21 mouse cellular contexts compared by ENCODE assay signal in the genomic region with DNA sequence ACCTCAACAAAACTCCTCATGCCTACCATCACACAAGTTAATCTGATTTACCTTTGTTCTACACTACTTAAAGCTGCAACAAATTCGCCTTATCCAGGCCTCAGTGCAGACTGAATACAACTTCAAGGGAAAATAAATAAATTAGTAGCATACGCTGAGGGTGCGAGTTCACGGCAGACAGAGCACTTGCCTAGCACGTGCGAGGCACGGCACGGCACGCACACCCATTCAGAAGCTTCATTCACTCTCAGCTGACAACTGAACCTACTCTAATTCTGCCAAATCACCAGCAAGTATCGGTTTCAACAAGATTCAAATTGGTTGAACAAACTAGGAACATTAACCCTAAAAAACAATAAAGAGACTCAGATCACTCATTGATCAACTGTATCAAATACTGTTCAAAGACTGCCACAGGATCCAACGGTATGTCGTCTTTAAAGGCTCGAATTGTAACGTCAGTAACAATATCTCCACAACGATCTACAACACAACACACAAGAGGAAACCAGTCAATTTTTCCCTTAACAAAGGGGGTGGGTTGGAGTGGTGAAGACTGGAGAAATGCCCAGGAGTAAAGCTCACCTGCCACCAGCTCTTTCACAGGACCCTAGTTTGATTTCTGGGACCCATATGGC. TPM values are rescaled to one million over a fixed set of nuclear protein-coding genes. Genes with fewer than 3 reads are reported as not detected.
DNase-seq lines count a peak whose midpoint lies in the region; ATAC-seq and TF ChIP-seq lines count a peak whose summit lies in the region.
"Had no signal": no experiment of that assay in that cellular context is flagged by ENCODE, and none has a peak within 500 bp of the region (broad histone marks: within the 10 kb centered on the region; RNA-seq: fewer than 3 reads in every experiment).

No protein-coding gene starts in this region.

- ATAC-seq in limb, embryonic 13.5 days (ENCODE audit: low FRiP score, low read depth): no peak
- ATAC-seq in embryonic facial prominence, embryonic 14.5 days (ENCODE audit: low read depth): no peak
- ATAC-seq: hindbrain, postnatal 0 days had no signal

- DNase-seq in gastrocnemius, adult 2 months: no peak
- no peak for DNase-seq in gastrocnemius, adult 18-20 months (ENCODE audit: low spot score)
- no peak for DNase-seq in limb, embryonic 10.5 days (ENCODE audit: low spot score)
- DNase-seq in embryonic facial prominence, embryonic 14.5 days (ENCODE audit: low spot score): no peak
- peak; percentile 57 for DNase-seq in naive thymus-derived CD4-positive, alpha-beta T cell, adult 2 months (ENCODE audit: low read depth)
- DNase-seq in frontal cortex, adult 2 months (ENCODE audit: extremely low spot score in 1 of 2, low spot score in 1 of 2): no peak
- DNase-seq in left cerebral cortex, postnatal 25 days (ENCODE audit: low spot score in 2 of 2): no peak
- DNase-seq: adrenal gland, postnatal 25 days; cerebellum, adult 9-11 months; gastrocnemius, postnatal 25 days; heart, postnatal 14 days; layer of hippocampus, adult 9-11 months; lung, adult 18-20 months; lung, postnatal 4 days; midbrain, embryonic 14.5 days; thymus, postnatal 25 days had no signal

- H3K4me2 ChIP-seq in limb, embryonic 13.5 days (replicated peaks): 0 out of 2 replicates have a peak overlapping the region, but pooled peaks have one; percentile 16
- H3K4me2 ChIP-seq in embryonic facial prominence, embryonic 14.5 days (ENCODE audit: low read depth, low read length): 0 out of 2 replicates have a peak overlapping the region, but pooled peaks have one; percentile 11

- intact Hi-C loops in gastrocnemius, adult 2 months (cut with DNase I): no loop called here
- intact Hi-C loops in left cerebral cortex, postnatal 25 days (cut with DNase I): no loop called here

- H3K9me3 ChIP-seq in limb, embryonic 13.5 days: no peaks in the 10 kb centered on the region
- no peaks in the 10 kb centered on the region for H3K9me3 ChIP-seq in limb, embryonic 10.5 days (replicated peaks)
- H3K9me3 ChIP-seq in embryonic facial prominence, embryonic 14.5 days (ENCODE audit: control insufficient read depth, low read length): no peaks in the 10 kb centered on the region
- H3K9me3 ChIP-seq: heart, embryonic 10.5 days had no signal

- 63% methylated on average over 15 of the region's 15 CpGs for WGBS in limb, embryonic 13.5 days
- 78% methylated on average over 15 of the region's 15 CpGs for WGBS in limb, embryonic 10.5 days
- 46% methylated on average over 15 of the region's 15 CpGs for WGBS in embryonic facial prominence, embryonic 14.5 days

- no peak overlapping the region for H3K9ac ChIP-seq in limb, embryonic 13.5 days
- no peak overlapping the region for H3K9ac ChIP-seq in embryonic facial prominence, embryonic 14.5 days (ENCODE audit: low read depth, low read length)

- H3K27me3 ChIP-seq in limb, embryonic 13.5 days: no peaks in the 10 kb centered on the region
- no peaks in the 10 kb centered on the region for H3K27me3 ChIP-seq in limb, embryonic 10.5 days (ENCODE audit: low read depth, poor library complexity, severe bottlenecking)
- no peaks in the 10 kb centered on the region for H3K27me3 ChIP-seq in embryonic facial prominence, embryonic 14.5 days (replicated peaks; ENCODE audit: control insufficient read depth, insufficient read depth, low read length)

- H3K36me3 ChIP-seq in limb, embryonic 13.5 days: no peaks in the 10 kb centered on the region
- H3K36me3 ChIP-seq in limb, embryonic 10.5 days: peaks cover 2% of the 10 kb centered on the region; the same call in 1 of the 2 replicates
- no peaks in the 10 kb centered on the region for H3K36me3 ChIP-seq in embryonic facial prominence, embryonic 14.5 days (ENCODE audit: control insufficient read depth, insufficient read depth, low read length)
- H3K36me3 ChIP-seq: heart, embryonic 10.5 days had no signal

- H3K4me1 ChIP-seq in limb, embryonic 13.5 days: peaks cover 28% of the 10 kb centered on the region
- H3K4me1 ChIP-seq in limb, embryonic 10.5 days: peaks cover 18% of the 10 kb centered on the region
- H3K4me1 ChIP-seq in embryonic facial prominence, embryonic 14.5 days (ENCODE audit: control insufficient read depth, insufficient read depth, low read length): peaks cover 37% of the 10 kb centered on the region

- H3K27ac ChIP-seq in gastrocnemius, adult 2 months: peak overlapping the region; percentile 51
- H3K27ac ChIP-seq in limb, embryonic 13.5 days: no peak overlapping the region
- H3K27ac ChIP-seq in limb, embryonic 10.5 days: no peak overlapping the region
- H3K27ac ChIP-seq in embryonic facial prominence, embryonic 14.5 days (replicated peaks; ENCODE audit: low read depth, low read length): no peak overlapping the region
- H3K27ac ChIP-seq: heart, embryonic 10.5 days; hindbrain, postnatal 0 days; stomach, postnatal 0 days had no signal

- no peak for TF ChIP-seq CTCF in gastrocnemius, adult 2 months (IDR thresholded peaks at IDR 0.05)

- no peak overlapping the region for H3K4me3 ChIP-seq in gastrocnemius, adult 2 months
- no peak overlapping the region for H3K4me3 ChIP-seq in limb, embryonic 13.5 days
- H3K4me3 ChIP-seq in limb, embryonic 10.5 days: no peak overlapping the region
- H3K4me3 ChIP-seq in embryonic facial prominence, embryonic 14.5 days (ENCODE audit: low read depth, low read length): no peak overlapping the region
- H3K4me3 ChIP-seq: heart, embryonic 10.5 days had no signal

RNA-seq across cellular contexts. Expression of gene Mfsd14a, which starts 3.4 kb away (rescaled TPM):
- total RNA-seq in gastrocnemius, adult 2 months (2021): 10 to 100 TPM; 11.7 to 12.8 TPM
- total RNA-seq in gastrocnemius, adult 18-20 months (2021): 10 to 100 TPM; 10.5 to 11.0 TPM
- polyA plus RNA-seq in limb, embryonic 13.5 days (2015; fragmentation: Nextera tagmentation; extraction: Ambion mirVana): 79.5 and 84.6 TPM in 2 replicates
- 86.1 and 87.0 TPM in 2 replicates for polyA plus RNA-seq in limb, embryonic 10.5 days (2016; fragmentation: Nextera tagmentation; extraction: Ambion mirVana)
- 77.5 and 86.2 TPM in 2 replicates for polyA plus RNA-seq in embryonic facial prominence, embryonic 14.5 days (2014; fragmentation: Nextera tagmentation; extraction: Ambion mirVana)
- polyA plus RNA-seq in frontal cortex, adult 2 months (2012; rRNA removed): 41.1 and 43.1 TPM in 2 replicates
- total RNA-seq in left cerebral cortex, postnatal 25 days (2021): 10 to 100 TPM; 61.6 to 62.4 TPM

RNA-seq across cellular contexts. Expression of gene Gm43191, which starts 22.0 kb away (rescaled TPM):
- not detected for total RNA-seq in gastrocnemius, adult 2 months (2021)
- not detected for total RNA-seq in gastrocnemius, adult 18-20 months (2021)
- not detected in 2 replicates for polyA plus RNA-seq in limb, embryonic 13.5 days (2015; fragmentation: Nextera tagmentation; extraction: Ambion mirVana)
- not detected in 2 replicates for polyA plus RNA-seq in limb, embryonic 10.5 days (2016; fragmentation: Nextera tagmentation; extraction: Ambion mirVana)
- not detected in 2 replicates for polyA plus RNA-seq in embryonic facial prominence, embryonic 14.5 days (2014; fragmentation: Nextera tagmentation; extraction: Ambion mirVana)
- polyA plus RNA-seq in frontal cortex, adult 2 months (2012; rRNA removed): not detected in 2 replicates
- not detected for total RNA-seq in left cerebral cortex, postnatal 25 days (2021)
- total RNA-seq: gastrocnemius, postnatal 25 days; hindbrain, postnatal 0 days had no signal
- polyA plus RNA-seq: hindbrain, postnatal 0 days; midbrain, embryonic 14.5 days; neural tube, embryonic 11.5 days; stomach, postnatal 0 days had no signal

RNA-seq across cellular contexts. Expression of gene Trmt13, which starts 44.7 kb away (rescaled TPM):
- total RNA-seq in gastrocnemius, adult 2 months (2021): 1 to 10 TPM; 6.2 TPM
- 1 to 10 TPM; 3.3 to 4.6 TPM for total RNA-seq in gastrocnemius, adult 18-20 months (2021)
- polyA plus RNA-seq in limb, embryonic 13.5 days (2015; fragmentation: Nextera tagmentation; extraction: Ambion mirVana): 38.4 and 39.1 TPM in 2 replicates
- 23.1 and 30.0 TPM in 2 replicates for polyA plus RNA-seq in limb, embryonic 10.5 days (2016; fragmentation: Nextera tagmentation; extraction: Ambion mirVana)
- polyA plus RNA-seq in embryonic facial prominence, embryonic 14.5 days (2014; fragmentation: Nextera tagmentation; extraction: Ambion mirVana): 17.5 and 20.1 TPM in 2 replicates
- 19.2 and 22.3 TPM in 2 replicates for polyA plus RNA-seq in frontal cortex, adult 2 months (2012; rRNA removed)
- total RNA-seq in left cerebral cortex, postnatal 25 days (2021): 10 to 100 TPM; 13.5 to 16.4 TPM

RNA-seq across cellular contexts. Expression of gene Slc35a3, which starts 53.6 kb away (rescaled TPM):
- 1 to 10 TPM; 5.1 to 8.0 TPM for total RNA-seq in gastrocnemius, adult 2 months (2021)
- total RNA-seq in gastrocnemius, adult 18-20 months (2021): 1 to 10 TPM; 6.2 to 6.5 TPM
- 9.9 and 11.9 TPM in 2 replicates for polyA plus RNA-seq in limb, embryonic 13.5 days (2015; fragmentation: Nextera tagmentation; extraction: Ambion mirVana)
- polyA plus RNA-seq in limb, embryonic 10.5 days (2016; fragmentation: Nextera tagmentation; extraction: Ambion mirVana): 8.5 and 11.1 TPM in 2 replicates
- 9.4 and 9.8 TPM in 2 replicates for polyA plus RNA-seq in embryonic facial prominence, embryonic 14.5 days (2014; fragmentation: Nextera tagmentation; extraction: Ambion mirVana)
- 12.2 and 12.7 TPM in 2 replicates for polyA plus RNA-seq in frontal cortex, adult 2 months (2012; rRNA removed)
- total RNA-seq in left cerebral cortex, postnatal 25 days (2021): 10 to 100 TPM; 13.1 to 14.5 TPM
